ENCODE assay signal across 8 mouse cellular contexts in genomic region chr7:127194633-127195029, GRCm38 (mm10). TPM values are rescaled to one million over a fixed set of nuclear protein-coding genes. Genes with fewer than 3 reads are reported as not detected.
DNase-seq lines count a peak whose midpoint lies in the region; ATAC-seq and TF ChIP-seq lines count a peak whose summit lies in the region.

No protein-coding gene starts in this region.

- peak overlapping the region; percentile 73 for H3K4me2 ChIP-seq in lung, embryonic 15.5 days
- H3K4me2 ChIP-seq in embryonic facial prominence, embryonic 15.5 days (replicated peaks), result peak overlapping the region; percentile 73
- peak overlapping the region; percentile 79 for H3K4me2 ChIP-seq in intestine, postnatal 0 days (replicated peaks; ENCODE audit: low read depth)

- no peak overlapping the region; the same call in 1 of the 2 replicates for H3K27ac ChIP-seq in lung, embryonic 15.5 days
- H3K27ac ChIP-seq in embryonic facial prominence, embryonic 15.5 days (replicated peaks), result peak overlapping the region; percentile 92
- no peak overlapping the region for H3K27ac ChIP-seq in intestine, postnatal 0 days (ENCODE audit: low read depth, low read length)
- no peak overlapping the region for H3K27ac ChIP-seq in olfactory bulb, adult 2 months (ENCODE audit: insufficient read depth, low read depth, low read length)

- H3K9ac ChIP-seq in lung, embryonic 15.5 days, result peak overlapping the region; percentile 60
- H3K9ac ChIP-seq in embryonic facial prominence, embryonic 15.5 days, result peak overlapping the region; percentile 70
- 0 out of 2 replicates have a peak overlapping the region, but pooled peaks have one; percentile 67 for H3K9ac ChIP-seq in intestine, postnatal 0 days (ENCODE audit: low read depth, low read length)

- DNase-seq in lung, adult 2 months, result no peak
- no peak for DNase-seq in thymus, postnatal 10 days (ENCODE audit: low spot score in 2 of 2)
- DNase-seq in thymus, adult 18-20 months, result no peak

- no peaks in the 10 kb centered on the region for H3K9me3 ChIP-seq in lung, embryonic 15.5 days
- no peaks in the 10 kb centered on the region for H3K9me3 ChIP-seq in embryonic facial prominence, embryonic 15.5 days (replicated peaks)
- no peaks in the 10 kb centered on the region for H3K9me3 ChIP-seq in intestine, postnatal 0 days (ENCODE audit: control insufficient read depth)

- H3K27me3 ChIP-seq in lung, embryonic 15.5 days, result no peaks in the 10 kb centered on the region
- no peaks in the 10 kb centered on the region for H3K27me3 ChIP-seq in embryonic facial prominence, embryonic 15.5 days
- H3K27me3 ChIP-seq in intestine, postnatal 0 days (replicated peaks; ENCODE audit: control insufficient read depth, insufficient read depth, low read length), result no peaks in the 10 kb centered on the region

- peaks cover 63% of the 10 kb centered on the region for H3K36me3 ChIP-seq in lung, embryonic 15.5 days
- H3K36me3 ChIP-seq in embryonic facial prominence, embryonic 15.5 days, result peaks cover 75% of the 10 kb centered on the region
- peaks cover 59% of the 10 kb centered on the region for H3K36me3 ChIP-seq in intestine, postnatal 0 days (ENCODE audit: control insufficient read depth, insufficient read depth)

- no peak for ATAC-seq in lung, embryonic 15.5 days (ENCODE audit: borderline replicate concordance, extremely low read depth, low FRiP score, low TSS enrichment)
- ATAC-seq in embryonic facial prominence, embryonic 15.5 days (ENCODE audit: insufficient number of reproducible peaks, low FRiP score, low TSS enrichment, low read depth), result no peak
- ATAC-seq in intestine, postnatal 0 days, result no peak
- no peak for ATAC-seq in CD4-positive, CD25-positive, alpha-beta regulatory T cell, adult 4 months

- 56% methylated on average over 7 of the region's 7 CpGs for WGBS in lung, embryonic 15.5 days
- WGBS in lung, adult 2 months, result 42% methylated on average over 7 of the region's 7 CpGs
- 78% methylated on average over 7 of the region's 7 CpGs for WGBS in embryonic facial prominence, embryonic 15.5 days
- 52% methylated on average over 7 of the region's 7 CpGs for whole genome bisulfite sequencing in intestine, postnatal 0 days
- WGBS in olfactory bulb, adult 2 months, result 75% methylated on average over 7 of the region's 7 CpGs

- TF ChIP-seq CTCF in lung, adult 2 months (IDR thresholded peaks at IDR 0.05; ENCODE audit: insufficient read depth, low read length), result no peak
- no peak for TF ChIP-seq CTCF in intestine, postnatal 0 days (IDR thresholded peaks at IDR 0.05; ENCODE audit: low read depth)
- TF ChIP-seq CTCF in olfactory bulb, adult 2 months (IDR thresholded peaks at IDR 0.05; ENCODE audit: insufficient read depth, low read depth, low read length), result no peak

- H3K4me3 ChIP-seq in lung, embryonic 15.5 days, result peak overlapping the region; percentile 70
- H3K4me3 ChIP-seq in lung, adult 2 months (replicated peaks; ENCODE audit: extremely low read depth, low read depth, low read length), result no peak overlapping the region
- peak overlapping the region; percentile 89 for H3K4me3 ChIP-seq in embryonic facial prominence, embryonic 15.5 days (replicated peaks)
- peak overlapping the region; percentile 75 for H3K4me3 ChIP-seq in intestine, postnatal 0 days (ENCODE audit: low read depth, low read length)
- peak overlapping the region; percentile 95 for H3K4me3 ChIP-seq in olfactory bulb, adult 2 months (ENCODE audit: insufficient read depth, low read depth, low read length)

- peaks cover 20% of the 10 kb centered on the region for H3K4me1 ChIP-seq in lung, embryonic 15.5 days
- peaks cover 9% of the 10 kb centered on the region for H3K4me1 ChIP-seq in lung, adult 2 months (ENCODE audit: control insufficient read depth, insufficient read depth, low read length)
- peaks cover 27% of the 10 kb centered on the region for H3K4me1 ChIP-seq in embryonic facial prominence, embryonic 15.5 days
- H3K4me1 ChIP-seq in intestine, postnatal 0 days (replicated peaks; ENCODE audit: control insufficient read depth, insufficient read depth, low read length), result peaks cover 18% of the 10 kb centered on the region; the same call in 1 of the 2 replicates
- peaks cover 15% of the 10 kb centered on the region for H3K4me1 ChIP-seq in olfactory bulb, adult 2 months (ENCODE audit: control insufficient read depth, insufficient read depth, low read length)

- no peak for TF ChIP-seq POLR2A in lung, adult 2 months (IDR thresholded peaks at IDR 0.05; ENCODE audit: borderline replicate concordance, extremely low read depth, low read depth, low read length)
- no peak for TF ChIP-seq POLR2A in olfactory bulb, adult 2 months (IDR thresholded peaks at IDR 0.05; ENCODE audit: insufficient read depth, low read depth, low read length)

RNA-seq across cellular contexts. Expression of gene Cd2bp2, which starts 1.2 kb away (rescaled TPM):
- polyA plus RNA-seq in lung, embryonic 15.5 days (2015; fragmentation: Nextera tagmentation; extraction: Ambion mirVana), result 61.7 and 63.6 TPM in 2 replicates
- polyA plus RNA-seq in lung, adult 2 months (2012; rRNA removed), result 20.7 and 31.0 TPM in 2 replicates
- 56.4 and 61.8 TPM in 2 replicates for polyA plus RNA-seq in embryonic facial prominence, embryonic 15.5 days (2015; fragmentation: Nextera tagmentation; extraction: Ambion mirVana)
- 29.2 and 30.2 TPM in 2 replicates for polyA plus RNA-seq in intestine, postnatal 0 days (2015; fragmentation: Nextera tagmentation; extraction: Ambion mirVana)
- not detected in 2 replicates for polyA plus RNA-seq in olfactory bulb, adult 2 months (2012; ENCODE audit: insufficient read depth, insufficient read length, low replicate concordance, missing spikeins)
- 10 to 100 TPM; 39.7 to 51.9 TPM for polyA plus RNA-seq in CD4-positive, CD25-positive, alpha-beta regulatory T cell, adult 4 months (2017; shearing (Covaris generic))

RNA-seq across cellular contexts. Expression of gene Tbc1d10b, which starts 13.6 kb away (rescaled TPM):
- polyA plus RNA-seq in lung, embryonic 15.5 days (2015; fragmentation: Nextera tagmentation; extraction: Ambion mirVana), result 27.0 and 29.8 TPM in 2 replicates
- 30.3 and 32.9 TPM in 2 replicates for polyA plus RNA-seq in lung, adult 2 months (2012; rRNA removed)
- polyA plus RNA-seq in embryonic facial prominence, embryonic 15.5 days (2015; fragmentation: Nextera tagmentation; extraction: Ambion mirVana), result 29.4 and 32.5 TPM in 2 replicates
- polyA plus RNA-seq in intestine, postnatal 0 days (2015; fragmentation: Nextera tagmentation; extraction: Ambion mirVana), result 15.0 and 17.1 TPM in 2 replicates
- polyA plus RNA-seq in olfactory bulb, adult 2 months (2012; ENCODE audit: insufficient read depth, insufficient read length, low replicate concordance, missing spikeins), result not detected in 2 replicates
- 10 to 100 TPM; 12.5 to 18.4 TPM for polyA plus RNA-seq in CD4-positive, CD25-positive, alpha-beta regulatory T cell, adult 4 months (2017; shearing (Covaris generic))

RNA-seq across cellular contexts. Expression of gene Mylpf, which starts 14.1 kb away (rescaled TPM):
- 14.0 and 21.2 TPM in 2 replicates for polyA plus RNA-seq in lung, embryonic 15.5 days (2015; fragmentation: Nextera tagmentation; extraction: Ambion mirVana)
- 1.3 and 135 TPM in 2 replicates for polyA plus RNA-seq in lung, adult 2 months (2012; rRNA removed)
- 585 and 767 TPM in 2 replicates for polyA plus RNA-seq in embryonic facial prominence, embryonic 15.5 days (2015; fragmentation: Nextera tagmentation; extraction: Ambion mirVana)
- 10.7 and 12.3 TPM in 2 replicates for polyA plus RNA-seq in intestine, postnatal 0 days (2015; fragmentation: Nextera tagmentation; extraction: Ambion mirVana)
- not detected in 2 replicates for polyA plus RNA-seq in olfactory bulb, adult 2 months (2012; ENCODE audit: insufficient read depth, insufficient read length, low replicate concordance, missing spikeins)
- 10 to 100 TPM; 25.4 to 31.5 TPM for polyA plus RNA-seq in CD4-positive, CD25-positive, alpha-beta regulatory T cell, adult 4 months (2017; shearing (Covaris generic))

RNA-seq across cellular contexts. Expression of gene Zfp553, which starts 38.2 kb away (rescaled TPM):
- 36.8 and 37.4 TPM in 2 replicates for polyA plus RNA-seq in lung, embryonic 15.5 days (2015; fragmentation: Nextera tagmentation; extraction: Ambion mirVana)
- polyA plus RNA-seq in lung, adult 2 months (2012; rRNA removed), result 8.9 and 11.6 TPM in 2 replicates
- 41.3 and 42.5 TPM in 2 replicates for polyA plus RNA-seq in embryonic facial prominence, embryonic 15.5 days (2015; fragmentation: Nextera tagmentation; extraction: Ambion mirVana)
- 7.4 and 7.6 TPM in 2 replicates for polyA plus RNA-seq in intestine, postnatal 0 days (2015; fragmentation: Nextera tagmentation; extraction: Ambion mirVana)
- not detected in 2 replicates for polyA plus RNA-seq in olfactory bulb, adult 2 months (2012; ENCODE audit: insufficient read depth, insufficient read length, low replicate concordance, missing spikeins)
- 1 to 10 TPM; 6.6 to 7.9 TPM for polyA plus RNA-seq in CD4-positive, CD25-positive, alpha-beta regulatory T cell, adult 4 months (2017; shearing (Covaris generic))

RNA-seq across cellular contexts. Expression of gene Sept1, which starts 38.3 kb away (rescaled TPM):
- 21.7 and 28.9 TPM in 2 replicates for polyA plus RNA-seq in lung, embryonic 15.5 days (2015; fragmentation: Nextera tagmentation; extraction: Ambion mirVana)
- 26.5 and 28.5 TPM in 2 replicates for polyA plus RNA-seq in lung, adult 2 months (2012; rRNA removed)
- 22.4 and 23.9 TPM in 2 replicates for polyA plus RNA-seq in embryonic facial prominence, embryonic 15.5 days (2015; fragmentation: Nextera tagmentation; extraction: Ambion mirVana)
- 6.3 and 6.6 TPM in 2 replicates for polyA plus RNA-seq in intestine, postnatal 0 days (2015; fragmentation: Nextera tagmentation; extraction: Ambion mirVana)
- polyA plus RNA-seq in olfactory bulb, adult 2 months (2012; ENCODE audit: insufficient read depth, insufficient read length, low replicate concordance, missing spikeins), result 2,394 TPM in 1 of 2 replicates, not detected in the other
- 100 to 1,000 TPM; 819 to 912 TPM for polyA plus RNA-seq in CD4-positive, CD25-positive, alpha-beta regulatory T cell, adult 4 months (2017; shearing (Covaris generic))

Comparison
In these comparisons a context has a peak if more than half of its experiments do, and no peak if none do; other contexts are left out.
1. RNA of gene Cd2bp2, which starts 1.2 kb away (polyA plus RNA-seq): 61.7 to 63.6 TPM in lung, embryonic 15.5 days, 56.4 to 61.8 TPM in embryonic facial prominence, embryonic 15.5 days, 39.7 to 51.9 TPM in CD4-positive, CD25-positive, alpha-beta regulatory T cell, adult 4 months, 20.7 to 31.0 TPM in lung, adult 2 months and 29.2 to 30.2 TPM in intestine, postnatal 0 days; not detected in olfactory bulb, adult 2 months; every median in the first group is over 10 times any median in the second.
2. Peak in every context shown above with its lines, with median percentiles within 50 percentile points of each other: H3K4me2 ChIP-seq and H3K9ac ChIP-seq.